Comparison of ENCODE assay signal across 10 mouse cellular contexts in genomic region chr5:148973019-148973668, GRCm38 (mm10). TPM values are rescaled to one million over a fixed set of nuclear protein-coding genes. Genes with fewer than 3 reads are reported as not detected.
DNase-seq lines count a peak whose midpoint lies in the region; ATAC-seq and TF ChIP-seq lines count a peak whose summit lies in the region.
"Had no signal": no experiment of that assay in that cellular context is flagged by ENCODE, and none has a peak within 500 bp of the region (broad histone marks: within the 10 kb centered on the region; RNA-seq: fewer than 3 reads in every experiment).

No protein-coding gene starts in this region.

- H3K27ac ChIP-seq in forebrain, postnatal 0 days (ENCODE audit: low read depth, low read length), result no peak overlapping the region
- no peak overlapping the region for H3K27ac ChIP-seq in neural tube, embryonic 14.5 days (ENCODE audit: low read depth, low read length)

- no peaks in the 10 kb centered on the region for H3K36me3 ChIP-seq in forebrain, postnatal 0 days (ENCODE audit: insufficient read depth)
- H3K36me3 ChIP-seq in neural tube, embryonic 14.5 days (ENCODE audit: control insufficient read depth, insufficient read depth, low read length), result no peaks in the 10 kb centered on the region

- intact Hi-C loops in left cerebral cortex, postnatal 4 days (cut with DNase I), result no loop called here
- intact Hi-C loops in left cerebral cortex, postnatal 36 days (cut with DNase I), result no loop called here

- 0 out of 2 replicates have a peak, but pooled peaks have one; percentile 4 for TF ChIP-seq CTCF in forebrain, postnatal 0 days (IDR thresholded peaks at IDR 0.05; ENCODE audit: low read depth)

- peaks cover 7% of the 10 kb centered on the region for H3K4me1 ChIP-seq in forebrain, postnatal 0 days (ENCODE audit: insufficient read depth)
- H3K4me1 ChIP-seq in neural tube, embryonic 14.5 days (ENCODE audit: control insufficient read depth, insufficient read depth, low read length), result no peaks in the 10 kb centered on the region

- H3K4me3 ChIP-seq in forebrain, postnatal 0 days (ENCODE audit: low read depth, low read length), result no peak overlapping the region
- H3K4me3 ChIP-seq in neural tube, embryonic 14.5 days (ENCODE audit: low read depth, low read length), result no peak overlapping the region

- 8% methylated on average over 6 of the region's 6 CpGs for WGBS in forebrain, postnatal 0 days
- WGBS in neural tube, embryonic 14.5 days, result 10% methylated on average over 6 of the region's 6 CpGs

- no peaks in the 10 kb centered on the region for H3K27me3 ChIP-seq in forebrain, postnatal 0 days (ENCODE audit: insufficient read depth, low read length)
- H3K27me3 ChIP-seq in neural tube, embryonic 14.5 days (ENCODE audit: control insufficient read depth, insufficient read depth, low read length), result no peaks in the 10 kb centered on the region
- H3K27me3 ChIP-seq: CH12.LX had no signal

- no peak overlapping the region for H3K9ac ChIP-seq in forebrain, postnatal 0 days
- no peak overlapping the region for H3K9ac ChIP-seq in neural tube, embryonic 14.5 days (replicated peaks; ENCODE audit: low read depth, low read length)

- peak; percentile 58; the same call in 1 of the 2 replicates for ATAC-seq in forebrain, postnatal 0 days
- peak; percentile 31; the same call in 1 of the 2 replicates for ATAC-seq in neural tube, embryonic 14.5 days (ENCODE audit: low read depth)

- no peaks in the 10 kb centered on the region for H3K9me3 ChIP-seq in forebrain, postnatal 0 days (ENCODE audit: low read length)
- no peaks in the 10 kb centered on the region for H3K9me3 ChIP-seq in neural tube, embryonic 14.5 days (ENCODE audit: control insufficient read depth, low read length)

- H3K4me2 ChIP-seq in forebrain, postnatal 0 days (ENCODE audit: low read depth), result no peak overlapping the region
- no peak overlapping the region for H3K4me2 ChIP-seq in neural tube, embryonic 14.5 days (ENCODE audit: low read depth, low read length)

- peak; percentile 17 for DNase-seq in left cerebral cortex, postnatal 4 days
- DNase-seq in left cerebral cortex, postnatal 36 days (ENCODE audit: low spot score in 2 of 2), result no peak
- DNase-seq in adrenal gland, postnatal 14 days, result peak; percentile 92
- DNase-seq in forebrain, postnatal 0 days, result peak; percentile 43
- DNase-seq in right cerebral cortex, postnatal 14 days, result no peak
- DNase-seq in testis, postnatal 10 days (ENCODE audit: low spot score), result no peak
- DNase-seq in cerebellum, adult 11-12 months, result no peak

RNA-seq across cellular contexts. Expression of gene Gm42791, which starts 21.8 kb away (rescaled TPM):
- 10 to 100 TPM in 1 of 2 experiments, 1 to 10 TPM in 1; 9.4 to 16.6 TPM for total RNA-seq in left cerebral cortex, postnatal 4 days (2021)
- total RNA-seq in left cerebral cortex, postnatal 36 days (2021), result 10 to 100 TPM; 14.8 to 36.1 TPM
- 5.6 and 6.2 TPM in 2 replicates for total RNA-seq in adrenal gland, postnatal 14 days (2021)
- not detected in 2 replicates for total RNA-seq in forebrain, postnatal 0 days (2014; rRNA removed)
- 2.0 and 5.7 TPM in 2 replicates for polyA plus RNA-seq in forebrain, postnatal 0 days (2015; fragmentation: Nextera tagmentation; extraction: Ambion mirVana)
- not detected in 2 replicates for polyA plus RNA-seq in neural tube, embryonic 14.5 days (2014; fragmentation: Nextera tagmentation; extraction: Ambion mirVana)
- polyA plus RNA-seq: stomach, embryonic 14.5 days had no signal

RNA-seq across cellular contexts. Expression of gene Katnal1, which starts 44.0 kb away (rescaled TPM):
- total RNA-seq in left cerebral cortex, postnatal 4 days (2021), result 10 to 100 TPM; 53.5 to 57.3 TPM
- 10 to 100 TPM; 69.5 to 72.8 TPM for total RNA-seq in left cerebral cortex, postnatal 36 days (2021)
- 7.2 and 7.6 TPM in 2 replicates for total RNA-seq in adrenal gland, postnatal 14 days (2021)
- 45.0 and 47.9 TPM in 2 replicates for total RNA-seq in forebrain, postnatal 0 days (2014; rRNA removed)
- 18.0 and 24.0 TPM in 2 replicates for polyA plus RNA-seq in forebrain, postnatal 0 days (2015; fragmentation: Nextera tagmentation; extraction: Ambion mirVana)
- 42.3 and 44.5 TPM in 2 replicates for polyA plus RNA-seq in neural tube, embryonic 14.5 days (2014; fragmentation: Nextera tagmentation; extraction: Ambion mirVana)

Comparison
In these comparisons a context has a peak if more than half of its experiments do, and no peak if none do; other contexts are left out.
1. DNase-seq: peak in left cerebral cortex, postnatal 4 days (single experiment), adrenal gland, postnatal 14 days (single experiment) and forebrain, postnatal 0 days (single experiment); none in left cerebral cortex, postnatal 36 days (0 of 2), right cerebral cortex, postnatal 14 days (single experiment), testis, postnatal 10 days (single experiment) and cerebellum, adult 11-12 months (single experiment).